Mouse (Mus musculus) induced T-regulatory cell, adult 2 months (primary cell): Measurements from ENCODE around the gene Gap43.
"Not testable (repeated sequence)": the region's sequence is repeated elsewhere in the genome, so short reads cannot be mapped to it uniquely, and the experiment has no call there.

Source experiments
- DNase-seq: peaks from one replicate; pipeline ENCODE4 v3.0.0-alpha.2; 2012; ENCODE audit warnings: low read depth

The Gap43 gene

GRCm38 (mm10) chr16:42340021-42340768 is at the start of gene Gap43:
Gene Gap43 (minus strand): TSS chr16:42340651.
- no peak for DNase-seq

GRCm38 (mm10) chr16:42381328-42381838 is 40.9 kb upstream of the Gap43 start:
- no peak for DNase-seq

- no peak for DNase-seq
Measured at GRCm38 (mm10) chr16:42380641-42381040, 40.2 kb upstream of the Gap43 start.

- no peak for DNase-seq
Measured at GRCm38 (mm10) chr16:42370148-42370547, 29.7 kb upstream of the Gap43 start.

GRCm38 (mm10) chr16:42369346-42369745 is 28.9 kb upstream of the Gap43 start:
- no peak for DNase-seq

- no peak for DNase-seq
Measured at GRCm38 (mm10) chr16:42360061-42360460, 19.6 kb upstream of the Gap43 start.

GRCm38 (mm10) chr16:42358058-42358457 is 17.6 kb upstream of the Gap43 start:
- DNase-seq: no peak

- DNase-seq: no peak
Measured at GRCm38 (mm10) chr16:42350076-42350475, 9.6 kb upstream of the Gap43 start.

- DNase-seq: not testable (repeated sequence)
Measured at GRCm38 (mm10) chr16:42340865-42341264, 414 bp upstream of the Gap43 start.

GRCm38 (mm10) chr16:42339512-42339911 is 939 bp downstream of the Gap43 start:
- no peak for DNase-seq

GRCm38 (mm10) chr16:42338987-42339386 is 1.5 kb downstream of the Gap43 start:
- DNase-seq: no peak

- DNase-seq: no peak
Measured at GRCm38 (mm10) chr16:42338342-42338741, 2.1 kb downstream of the Gap43 start.

- no peak for DNase-seq
Measured at GRCm38 (mm10) chr16:42337663-42338062, 2.8 kb downstream of the Gap43 start.

GRCm38 (mm10) chr16:42336610-42337009 is 3.8 kb downstream of the Gap43 start:
- DNase-seq: no peak

GRCm38 (mm10) chr16:42332321-42332720 is 8.1 kb downstream of the Gap43 start:
- DNase-seq: no peak

GRCm38 (mm10) chr16:42326191-42326590 is 14.3 kb downstream of the Gap43 start:
- no peak for DNase-seq

- no peak for DNase-seq
Measured at GRCm38 (mm10) chr16:42325536-42325935, 14.9 kb downstream of the Gap43 start.

GRCm38 (mm10) chr16:42319831-42320230 is 20.6 kb downstream of the Gap43 start:
- no peak for DNase-seq

GRCm38 (mm10) chr16:42319365-42319764 is 21.1 kb downstream of the Gap43 start:
- no peak for DNase-seq

- DNase-seq: no peak
Measured at GRCm38 (mm10) chr16:42312125-42312524, 28.3 kb downstream of the Gap43 start.

GRCm38 (mm10) chr16:42308761-42309160 is 31.7 kb downstream of the Gap43 start:
- DNase-seq: no peak

GRCm38 (mm10) chr16:42305934-42306701 is 34.3 kb downstream of the Gap43 start:
- peak; percentile 2 for DNase-seq

- no peak for DNase-seq
Measured at GRCm38 (mm10) chr16:42303461-42303860, 37.0 kb downstream of the Gap43 start.
